Mouse (Mus musculus) layer of hippocampus, adult 18-20 months (tissue): ENCODE data around the gene Hist1h2an. TPM values are rescaled to one million over a fixed set of nuclear protein-coding genes. Genes with fewer than 3 reads are reported as not detected.
"Not testable (repeated sequence)": the region's sequence is repeated elsewhere in the genome, so short reads cannot be mapped to it uniquely, and the experiment has no call there.

ENCODE experiments used
- DNase-seq, 2 experiments: peaks; one replicate each; pipeline ENCODE4 v3.0.0; 2022; ENCODE audit warnings: low spot score in 2 of 2
- total RNA-seq, 2 experiments: library from RNA; stranded (reverse); gene quantifications; 2 replicates each; pipeline ENCODE4 v1.2.3; 2021

Gene Hist1h2an
- total RNA-seq, 2 experiments from 2014 or later: not detected

- peak in 1 of 2 experiments; percentile 39 for DNase-seq
Measured at GRCm38 (mm10) chr13:21783734-21784161, 3.3 kb downstream of the Hist1h2an start.

DNA sequence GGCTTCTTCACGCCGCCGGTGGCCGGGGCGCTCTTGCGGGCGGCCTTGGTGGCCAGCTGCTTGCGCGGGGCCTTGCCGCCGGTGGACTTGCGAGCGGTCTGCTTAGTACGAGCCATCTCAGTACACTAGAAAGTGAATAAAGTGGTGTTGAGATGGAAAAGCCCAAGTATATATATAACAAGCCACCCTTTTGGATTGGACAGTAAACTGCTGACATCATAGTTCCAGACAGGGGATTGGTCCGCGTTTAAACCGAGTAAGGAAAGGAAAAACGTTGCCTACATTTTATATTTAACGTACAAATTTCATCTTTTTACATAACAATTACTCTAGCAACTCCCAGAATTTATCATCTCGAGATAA, 3.8 kb downstream of the Hist1h2an start, which contains the start of gene Hist1h3i:
TSS of gene Hist1h3i (minus strand) at position 116 of the 363 bp plus-strand sequence.
- peak; percentile 54 to 86 for DNase-seq

- DNase-seq: not testable (repeated sequence)
Measured at GRCm38 (mm10) chr13:21782361-21783254, 4.4 kb downstream of the Hist1h2an start.

- no peak for DNase-seq
Measured at GRCm38 (mm10) chr13:21781639-21782038, 5.4 kb downstream of the Hist1h2an start.

GRCm38 (mm10) chr13:21781021-21781555, 5.9 kb downstream of the Hist1h2an start:
- DNase-seq: no peak

- peak; percentile 13 to 69 for DNase-seq
Measured at GRCm38 (mm10) chr13:21779767-21780731, 7.0 kb downstream of the Hist1h2an start, which contains the start of gene Hist1h1b. Hist1h1b (minus strand) TSS chr13:21780625.

GRCm38 (mm10) chr13:21778814-21779766, 7.9 kb downstream of the Hist1h2an start:
- DNase-seq: peak; percentile 33 to 86

GRCm38 (mm10) chr13:21755707-21756106, 31.3 kb downstream of the Hist1h2an start:
- no peak for DNase-seq

GRCm38 (mm10) chr13:21754294-21755001, 32.6 kb downstream of the Hist1h2an start:
- DNase-seq: peak in 1 of 2 experiments; percentile 27

GRCm38 (mm10) chr13:21753524-21754285, 33.3 kb downstream of the Hist1h2an start, which contains the start of the genes Hist1h2ak and Hist1h2bn:
Hist1h2ak (minus strand) TSS chr13:21753827.
Hist1h2bn (plus strand) TSS chr13:21754123.
- peak; percentile 74 to 91 for DNase-seq

DNA sequence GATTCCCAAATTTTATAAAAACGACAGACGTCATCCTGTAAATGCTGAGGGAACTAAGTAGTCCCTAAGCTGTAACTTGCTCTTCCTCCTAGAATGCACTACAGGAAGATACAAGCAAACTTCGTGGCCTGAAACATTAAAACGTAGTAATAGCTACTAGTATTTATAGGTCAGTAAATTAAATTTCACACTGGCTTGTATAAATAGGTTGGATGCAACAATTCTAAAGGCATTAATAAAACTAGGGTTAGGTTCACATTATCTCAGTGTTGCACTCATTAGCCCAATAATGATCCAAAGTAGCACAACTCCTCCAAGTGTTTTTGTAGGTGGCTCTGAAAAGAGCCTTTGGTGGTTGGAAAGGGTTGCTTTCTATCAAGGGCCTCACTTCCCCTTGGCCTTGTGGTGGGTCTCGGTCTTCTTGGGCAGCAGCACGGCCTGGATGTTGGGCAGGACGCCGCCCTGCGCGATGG, 33.9 kb downstream of the Hist1h2an start:
- no peak for DNase-seq

DNA sequence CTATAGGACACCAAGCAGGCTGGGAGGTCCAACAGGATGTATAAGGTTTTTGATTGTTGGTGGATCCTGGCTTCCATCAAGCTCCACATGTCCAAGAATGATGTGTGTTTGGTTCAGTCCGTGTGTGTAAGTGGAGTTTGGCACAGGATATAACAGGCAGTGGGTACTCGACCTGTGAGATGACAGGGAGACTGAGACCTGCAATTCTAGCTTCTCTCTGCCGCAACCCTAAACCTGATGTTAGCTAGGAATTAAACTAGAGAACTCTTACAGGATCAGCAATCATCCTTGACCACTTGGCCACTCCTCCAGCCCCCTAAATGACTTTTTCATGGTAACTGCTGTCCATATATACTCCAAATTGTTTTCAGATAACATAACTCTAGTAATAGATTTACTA, 34.7 kb downstream of the Hist1h2an start:
- DNase-seq: no peak

GRCm38 (mm10) chr13:21751827-21752226, 35.2 kb downstream of the Hist1h2an start:
- DNase-seq: no peak

DNA sequence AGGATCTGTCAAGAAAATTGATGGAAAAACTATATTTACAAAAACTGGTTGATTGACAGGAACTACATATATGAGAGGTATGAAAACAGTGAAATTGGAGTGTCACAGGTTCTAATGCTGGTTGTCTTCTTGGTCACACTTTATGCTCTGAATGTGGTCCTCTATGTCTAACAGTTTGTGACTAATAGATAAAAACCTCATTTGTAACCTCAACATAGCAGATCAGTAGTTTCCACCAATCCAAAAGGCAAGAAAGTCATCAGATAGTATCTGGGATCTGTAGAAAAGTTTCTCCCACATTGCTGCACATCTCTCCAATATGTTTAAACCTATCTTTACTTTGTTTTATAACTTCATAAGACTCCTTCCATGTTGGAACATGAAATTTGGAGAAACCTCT, 35.6 kb downstream of the Hist1h2an start:
- no peak for DNase-seq

DNA sequence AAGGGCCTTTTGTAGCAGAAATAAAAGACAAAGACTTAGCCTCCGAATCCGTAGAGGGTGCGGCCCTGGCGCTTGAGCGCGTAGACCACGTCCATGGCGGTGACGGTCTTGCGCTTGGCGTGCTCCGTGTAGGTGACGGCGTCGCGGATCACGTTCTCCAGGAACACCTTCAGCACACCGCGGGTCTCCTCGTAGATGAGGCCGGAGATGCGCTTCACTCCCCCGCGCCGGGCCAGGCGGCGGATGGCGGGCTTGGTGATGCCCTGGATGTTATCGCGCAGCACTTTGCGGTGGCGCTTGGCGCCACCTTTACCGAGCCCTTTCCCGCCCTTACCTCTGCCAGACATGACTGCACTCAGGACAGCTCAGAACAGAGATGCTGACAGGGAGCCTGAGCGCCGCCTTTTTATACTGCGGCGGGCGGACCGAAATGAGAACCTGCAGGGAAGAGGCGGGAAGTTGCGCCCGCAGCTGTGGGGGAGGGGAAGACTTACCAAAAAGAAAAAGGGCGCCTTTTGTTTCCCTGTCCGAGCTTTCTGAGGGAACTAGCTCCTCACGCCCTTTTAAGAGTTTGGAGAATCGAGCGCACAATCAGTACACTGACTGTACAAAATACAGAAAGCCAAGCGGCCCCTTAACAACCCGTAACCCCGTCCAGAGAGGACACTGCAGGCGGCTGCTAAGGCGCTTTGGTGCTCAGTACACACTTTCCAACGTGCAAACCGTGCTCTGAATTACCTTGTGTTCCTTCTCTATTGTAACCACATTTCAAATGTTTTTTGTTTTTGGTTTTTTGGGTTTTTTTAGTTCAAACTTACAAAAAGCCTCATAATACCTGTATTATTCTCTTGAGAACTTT, 36.6 kb downstream of the Hist1h2an start, which contains the start of gene Hist1h4k:
TSS of gene Hist1h4k (minus strand) at position 347 of the 859 bp plus-strand sequence.
- DNase-seq: peak; percentile 89 to 93

DNA sequence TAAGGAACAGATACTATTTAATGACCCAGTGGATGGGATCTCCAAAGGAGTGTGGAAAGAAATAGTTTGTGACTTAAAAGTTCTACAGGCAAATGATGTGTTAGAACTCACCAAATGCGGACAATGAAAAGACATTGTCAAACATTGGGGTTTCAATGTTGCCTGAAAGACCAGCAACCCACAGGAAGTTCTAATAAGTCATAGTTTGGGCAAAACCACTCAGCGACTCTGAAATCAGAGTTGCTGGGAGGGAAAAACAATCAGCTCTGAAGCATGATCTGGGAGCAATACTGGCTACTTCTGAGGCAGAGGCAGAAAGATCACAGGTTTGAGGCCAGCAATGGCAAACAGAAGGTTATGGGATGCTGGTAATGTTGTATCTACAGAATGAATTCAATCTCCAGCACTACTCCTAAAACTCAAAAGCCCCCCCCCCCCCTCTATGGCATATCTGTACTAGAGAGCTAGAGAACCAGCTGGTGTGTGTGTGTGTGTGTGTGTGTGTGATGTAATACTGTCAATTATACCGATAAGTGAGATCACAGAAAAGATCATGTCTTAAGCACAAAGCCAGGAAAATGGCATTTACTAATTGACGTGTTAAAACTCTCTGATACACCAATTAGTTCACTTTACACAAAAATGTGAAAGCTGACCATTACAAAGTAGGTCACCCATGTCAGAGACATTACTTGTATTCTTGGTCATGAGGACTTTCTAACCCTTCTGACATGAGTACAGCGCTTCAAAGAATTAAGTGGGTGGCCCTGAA, 37.4 kb downstream of the Hist1h2an start:
- DNase-seq: no peak
